Mouse (Mus musculus): ENCODE results near the gene Elp6. TPM values are rescaled to one million over a fixed set of nuclear protein-coding genes. Genes with fewer than 3 reads are reported as not detected.

The Elp6 gene
- polyA plus RNA-seq, 1 experiment from 2014 or later = 6.3 TPM

- 88% methylated on average over 5 of the region's 5 CpGs for WGBS
- Histone ChIP-seq H3K4me1 (replicated peaks; ENCODE audit: control insufficient read depth, insufficient read depth, low read length) (no peaks in the 10 kb centered on the region), H3K27me3 (replicated peaks; ENCODE audit: control insufficient read depth, insufficient read depth, low read length) (no peaks in the 10 kb centered on the region), H3K36me3 (ENCODE audit: control insufficient read depth, insufficient read depth) (peaks cover 4% of the 10 kb centered on the region; the same call in 1 of the 2 replicates), H3K4me2 (replicated peaks; ENCODE audit: low read depth) (no peak overlapping the region), H3K27ac (ENCODE audit: low read depth, low read length) (no peak overlapping the region), H3K4me3 (ENCODE audit: low read depth, low read length) (no peak overlapping the region), H3K9me3 (ENCODE audit: control insufficient read depth) (no peaks in the 10 kb centered on the region), H3K9ac (ENCODE audit: low read depth, low read length) (no peak overlapping the region)
- no peak for ATAC-seq
- no peak for TF ChIP-seq CTCF (IDR thresholded peaks at IDR 0.05; ENCODE audit: low read depth)
These were observed 1.4 kb downstream of the Elp6 start for GRCm38 (mm10) chr9:110306371-110306770.

GRCm38 (mm10) chr9:110314706-110315105 is 9.7 kb downstream of the Elp6 start:
- WGBS = 79% methylated on average over 5 of the region's 5 CpGs
- Histone ChIP-seq H3K36me3 (ENCODE audit: control insufficient read depth, insufficient read depth) (peaks cover 28% of the 10 kb centered on the region), H3K27me3 (replicated peaks; ENCODE audit: control insufficient read depth, insufficient read depth, low read length) (no peaks in the 10 kb centered on the region), H3K9ac (ENCODE audit: low read depth, low read length) (no peak overlapping the region), H3K4me1 (replicated peaks; ENCODE audit: control insufficient read depth, insufficient read depth, low read length) (no peaks in the 10 kb centered on the region), H3K27ac (ENCODE audit: low read depth, low read length) (no peak overlapping the region), H3K4me3 (ENCODE audit: low read depth, low read length) (no peak overlapping the region), H3K4me2 (replicated peaks; ENCODE audit: low read depth) (no peak overlapping the region), H3K9me3 (ENCODE audit: control insufficient read depth) (no peaks in the 10 kb centered on the region)
- ATAC-seq = no peak
- no peak for TF ChIP-seq CTCF (IDR thresholded peaks at IDR 0.05; ENCODE audit: low read depth)

GRCm38 (mm10) chr9:110315410-110315809 is 10.4 kb downstream of the Elp6 start:
- TF ChIP-seq CTCF (IDR thresholded peaks at IDR 0.05; ENCODE audit: low read depth) = no peak
- H3K4me3 ChIP-seq (ENCODE audit: low read depth, low read length) = no peak overlapping the region
- 86% methylated on average over 6 of the region's 6 CpGs for WGBS
- no peak overlapping the region for H3K9ac ChIP-seq (ENCODE audit: low read depth, low read length)
- ATAC-seq = no peak
- peaks cover 28% of the 10 kb centered on the region for H3K36me3 ChIP-seq (ENCODE audit: control insufficient read depth, insufficient read depth)
- no peaks in the 10 kb centered on the region for H3K9me3 ChIP-seq (ENCODE audit: control insufficient read depth)
- H3K4me2 ChIP-seq (replicated peaks; ENCODE audit: low read depth) = no peak overlapping the region
- no peaks in the 10 kb centered on the region for H3K27me3 ChIP-seq (replicated peaks; ENCODE audit: control insufficient read depth, insufficient read depth, low read length)
- H3K27ac ChIP-seq (ENCODE audit: low read depth, low read length) = no peak overlapping the region
- H3K4me1 ChIP-seq (replicated peaks; ENCODE audit: control insufficient read depth, insufficient read depth, low read length) = no peaks in the 10 kb centered on the region

- no peak for ATAC-seq
- H3K27me3 ChIP-seq (replicated peaks; ENCODE audit: control insufficient read depth, insufficient read depth, low read length) = no peaks in the 10 kb centered on the region
- WGBS = 86% methylated on average over 8 of the region's 8 CpGs
- H3K27ac ChIP-seq (ENCODE audit: low read depth, low read length) = no peak overlapping the region
- no peak for TF ChIP-seq CTCF (IDR thresholded peaks at IDR 0.05; ENCODE audit: low read depth)
- H3K4me2 ChIP-seq (replicated peaks; ENCODE audit: low read depth) = no peak overlapping the region
- no peak overlapping the region for H3K4me3 ChIP-seq (ENCODE audit: low read depth, low read length)
- H3K4me1 ChIP-seq (replicated peaks; ENCODE audit: control insufficient read depth, insufficient read depth, low read length) = no peaks in the 10 kb centered on the region
- H3K9ac ChIP-seq (ENCODE audit: low read depth, low read length) = no peak overlapping the region
- no peaks in the 10 kb centered on the region for H3K9me3 ChIP-seq (ENCODE audit: control insufficient read depth)
- H3K36me3 ChIP-seq (ENCODE audit: control insufficient read depth, insufficient read depth) = peaks cover 28% of the 10 kb centered on the region
These were observed 10.9 kb downstream of the Elp6 start for GRCm38 (mm10) chr9:110315904-110316303.

GRCm38 (mm10) chr9:110316503-110316902 is 11.5 kb downstream of the Elp6 start:
- H3K9me3 ChIP-seq (ENCODE audit: control insufficient read depth) = no peaks in the 10 kb centered on the region
- H3K4me3 ChIP-seq (ENCODE audit: low read depth, low read length) = no peak overlapping the region
- H3K36me3 ChIP-seq (ENCODE audit: control insufficient read depth, insufficient read depth) = peaks cover 31% of the 10 kb centered on the region
- H3K9ac ChIP-seq (ENCODE audit: low read depth, low read length) = no peak overlapping the region
- no peaks in the 10 kb centered on the region for H3K27me3 ChIP-seq (replicated peaks; ENCODE audit: control insufficient read depth, insufficient read depth, low read length)
- 0 out of 2 replicates have a peak, but pooled peaks have one; percentile 20 for ATAC-seq
- TF ChIP-seq CTCF (IDR thresholded peaks at IDR 0.05; ENCODE audit: low read depth) = no peak
- H3K4me1 ChIP-seq (replicated peaks; ENCODE audit: control insufficient read depth, insufficient read depth, low read length) = no peaks in the 10 kb centered on the region
- no peak overlapping the region for H3K27ac ChIP-seq (ENCODE audit: low read depth, low read length)
- 92% methylated on average over 8 of the region's 8 CpGs for WGBS
- H3K4me2 ChIP-seq (replicated peaks; ENCODE audit: low read depth) = no peak overlapping the region

- Histone ChIP-seq H3K4me3 (ENCODE audit: low read depth, low read length) (no peak overlapping the region), H3K27me3 (replicated peaks; ENCODE audit: control insufficient read depth, insufficient read depth, low read length) (no peaks in the 10 kb centered on the region), H3K9ac (ENCODE audit: low read depth, low read length) (no peak overlapping the region), H3K27ac (ENCODE audit: low read depth, low read length) (no peak overlapping the region), H3K9me3 (ENCODE audit: control insufficient read depth) (no peaks in the 10 kb centered on the region), H3K4me1 (replicated peaks; ENCODE audit: control insufficient read depth, insufficient read depth, low read length) (no peaks in the 10 kb centered on the region), H3K4me2 (replicated peaks; ENCODE audit: low read depth) (no peak overlapping the region), H3K36me3 (ENCODE audit: control insufficient read depth, insufficient read depth) (peaks cover 10% of the 10 kb centered on the region; the same call in 1 of the 2 replicates)
- ATAC-seq = no peak
- no peak for TF ChIP-seq CTCF (IDR thresholded peaks at IDR 0.05; ENCODE audit: low read depth)
- WGBS = 90% methylated on average over 10 of the region's 10 CpGs
These were observed 15.8 kb downstream of the Elp6 start for GRCm38 (mm10) chr9:110320769-110321168.

GRCm38 (mm10) chr9:110322972-110323371 is 18.0 kb downstream of the Elp6 start:
- H3K27ac ChIP-seq (ENCODE audit: low read depth, low read length) = no peak overlapping the region
- no peak for ATAC-seq
- peaks cover 9% of the 10 kb centered on the region; the same call in 1 of the 2 replicates for H3K36me3 ChIP-seq (ENCODE audit: control insufficient read depth, insufficient read depth)
- H3K9ac ChIP-seq (ENCODE audit: low read depth, low read length) = no peak overlapping the region
- H3K4me2 ChIP-seq (replicated peaks; ENCODE audit: low read depth) = no peak overlapping the region
- H3K4me1 ChIP-seq (replicated peaks; ENCODE audit: control insufficient read depth, insufficient read depth, low read length) = no peaks in the 10 kb centered on the region
- H3K9me3 ChIP-seq (ENCODE audit: control insufficient read depth) = no peaks in the 10 kb centered on the region
- no peak for TF ChIP-seq CTCF (IDR thresholded peaks at IDR 0.05; ENCODE audit: low read depth)
- H3K27me3 ChIP-seq (replicated peaks; ENCODE audit: control insufficient read depth, insufficient read depth, low read length) = no peaks in the 10 kb centered on the region
- no peak overlapping the region for H3K4me3 ChIP-seq (ENCODE audit: low read depth, low read length)
